Mouse (Mus musculus) CH12.LX (cell line): ENCODE measurements around the gene Zc3hav1. TPM values are rescaled to one million over a fixed set of nuclear protein-coding genes. Genes with fewer than 3 reads are reported as not detected.

Source experiments
- DNase-seq: peaks from one replicate; pipeline ENCODE4 v3.0.0-alpha.2; 2013; ENCODE audit errors: extremely low read depth
- H3K27ac ChIP-seq: 2 replicates; pipeline ENCODE4 v1.5.1; 2012; ENCODE audit warnings: low read depth, mild to moderate bottlenecking, control low read depth, moderate library complexity; ENCODE audit not compliant: insufficient read depth
- H3K27me3 ChIP-seq: replicated peaks from 2 replicates; pipeline ENCODE3; 2012; ENCODE audit warnings: inconsistent platforms
- H3K36me3 ChIP-seq, 2 experiments: replicated peaks in 1 of 2; 2 replicates each; pipeline versions ENCODE3 to v1.6.1; 2012; ENCODE audit warnings: inconsistent platforms in 1 of 2, low read length in 1 of 2, mild to moderate bottlenecking in 1 of 2, mixed read lengths in 1 of 2, moderate library complexity in 1 of 2; ENCODE audit not compliant: control insufficient read depth in 1 of 2, insufficient read depth in 1 of 2
- H3K4me1 ChIP-seq, 2 experiments: 2 replicates each; pipeline ENCODE4 v1.6.1; 2012; ENCODE audit warnings: inconsistent platforms in 1 of 2, moderate library complexity in 1 of 2; ENCODE audit not compliant: insufficient read depth in 2 of 2, control insufficient read depth in 1 of 2
- H3K4me2 ChIP-seq: 2 replicates; pipeline ENCODE4 v1.6.1; 2012; ENCODE audit warnings: low read depth, mild to moderate bottlenecking, control low read depth; ENCODE audit not compliant: poor library complexity, insufficient read depth, severe bottlenecking
- H3K4me3 ChIP-seq, 3 experiments: fragments of 150-350 bp in 1 of 3; sonication (generic) in 1 of 3; replicated peaks in 1 of 3; 2 replicates each; pipeline versions ENCODE3 to v1.5.1; 2011 to 2012; ENCODE audit warnings: low read depth in 2 of 3, low read length in 2 of 3, mild to moderate bottlenecking in 2 of 3, moderate library complexity in 2 of 3, control low read depth in 1 of 3, improper control_type of control experiment in 1 of 3, inconsistent platforms in 1 of 3, mixed read lengths in 1 of 3; ENCODE audit not compliant: poor library complexity in 1 of 3
- H3K79me2 ChIP-seq: replicated peaks from 2 replicates; pipeline ENCODE4 v1.6.1; 2012; ENCODE audit warnings: mild to moderate bottlenecking, moderate library complexity; ENCODE audit not compliant: control insufficient read depth, poor library complexity, insufficient read depth, severe bottlenecking; ENCODE audit errors: extremely low read depth
- H3K9ac ChIP-seq: 2 replicates; pipeline ENCODE4 v1.6.1; 2012; ENCODE audit warnings: low read depth, mild to moderate bottlenecking, control low read depth, moderate library complexity; ENCODE audit not compliant: insufficient read depth
- H3K9me3 ChIP-seq: replicated peaks from 2 replicates; pipeline ENCODE3; 2012; ENCODE audit warnings: low read length, inconsistent platforms, mixed read lengths
- CTCF ChIP-seq, 2 experiments: IDR thresholded peaks in 1 of 2; conservative IDR thresholded peaks in 1 of 2; 2 replicates each; pipeline ENCODE4 v1.5.1; 2011 to 2012; ENCODE audit warnings: low read depth in 2 of 2, low read length in 2 of 2, improper control_type of control experiment in 1 of 2, inconsistent platforms in 1 of 2, mild to moderate bottlenecking in 1 of 2, moderate library complexity in 1 of 2
- dilution Hi-C: fragments of 300-500 bp; cut with MboI; formaldehyde crosslinking; loops from 2 replicates; pipeline ENCODE4 v1.14.3; 2020; ENCODE audit warnings: low sequenced_read_pairs; ENCODE audit not compliant: extremely low pct_unique_long_range_greater_than_20kb, extremely low pct_ligation_motif_present
- in situ Hi-C: fragments of 300-500 bp; cut with MboI; formaldehyde crosslinking; loops from 3 replicates; pipeline ENCODE4 v1.14.3; 2019; ENCODE audit warnings: low sequenced_read_pairs, low pct_ligation_motif_present, low pct_unique_long_range_greater_than_20kb, mixed read lengths
- polyA plus RNA-seq: library from polyadenylated mRNA; unstranded; fragments of >175 nt; gene quantifications from 2 replicates; pipeline ENCODE4 v1.2.1, GENCODE M21; 2012; ENCODE audit warnings: low read depth; ENCODE audit not compliant: insufficient read length
- total RNA-seq, 2 experiments: library from RNA; depleted of rRNA; stranded (reverse); fragments of 300-350 nt in 1 of 2; fragments of >200 nt in 1 of 2; gene quantifications; 2 replicates each; pipeline ENCODE4 v1.2.3; 2012 to 2014

The Zc3hav1 gene
- total and polyA plus RNA-seq, 3 experiments = 49.8 to 68.7 (median 58.1) TPM

DNA sequence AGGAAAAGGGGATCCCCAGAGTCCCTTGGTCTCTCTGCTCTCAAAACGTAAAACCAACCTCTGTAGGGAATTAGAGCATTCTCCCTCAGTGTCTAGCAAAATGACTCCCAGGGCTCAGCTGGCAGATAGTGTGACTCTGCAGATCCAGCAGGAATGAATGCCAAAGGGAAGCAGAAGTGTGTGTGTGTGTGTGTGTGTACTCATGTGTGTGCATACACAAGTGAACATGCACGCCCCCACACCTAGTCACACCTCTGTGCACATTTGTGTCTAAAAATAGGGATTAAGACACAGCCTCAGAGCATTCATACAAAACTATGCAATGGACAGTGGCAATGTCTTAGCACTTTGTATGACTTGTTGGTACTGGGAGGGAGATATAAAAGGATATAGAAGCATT, 98.6 kb downstream of the Zc3hav1 start:
- H3K27me3 ChIP-seq = no peaks in the 10 kb centered on the region
- TF ChIP-seq CTCF (conservative IDR thresholded peaks at IDR 0.05 in 1 of 2, IDR thresholded peaks at IDR 0.05 in 1 of 2; ENCODE audit: low read depth in 2 of 2, low read length in 2 of 2) = no peak
- TF ChIP-seq, all 38 proteins: peak for 0

More for the DNA sequence above, 98.6 kb downstream of the Zc3hav1 start:
- no peaks in the 10 kb centered on the region for H3K36me3 ChIP-seq
- H3K4me1 ChIP-seq = peaks cover 10 to 56% of the 10 kb centered on the region in 2 experiments
- H3K9ac ChIP-seq = no peak overlapping the region
- H3K9me3 ChIP-seq = no peaks in the 10 kb centered on the region
- H3K4me3 ChIP-seq = no peak overlapping the region
- H3K79me2 ChIP-seq = no peaks in the 10 kb centered on the region
- no peak overlapping the region for H3K27ac ChIP-seq
- no peak for DNase-seq
- dilution Hi-C loops = no loop called here
- no peak overlapping the region for H3K4me2 ChIP-seq
- in situ Hi-C loops = loop anchor here (10.0 kb wide), 1 partner anchor 51 kb away; no protein-coding TSS in a partner anchor

Other genes starting within 250 kb of the Zc3hav1 start
- gene Tmem213, start 245.3 kb downstream of the Zc3hav1 start, total RNA-seq (2012; rRNA removed) = not detected in 2 replicates
- gene Tmem213, start 245.3 kb downstream of the Zc3hav1 start, total RNA-seq (2014; rRNA removed) = not detected in 2 replicates
- gene Tmem213, start 245.3 kb downstream of the Zc3hav1 start, polyA plus RNA-seq = not detected in 2 replicates
- not detected in 2 replicates for gene Atp6v0a4, start 230.0 kb downstream of the Zc3hav1 start, total RNA-seq (2012; rRNA removed)
- gene Atp6v0a4, start 230.0 kb downstream of the Zc3hav1 start, total RNA-seq (2014; rRNA removed) = not detected in 2 replicates
- not detected in 2 replicates for gene Atp6v0a4, start 230.0 kb downstream of the Zc3hav1 start, polyA plus RNA-seq
- gene D630045J12Rik, start 100.6 kb downstream of the Zc3hav1 start, total RNA-seq (2012; rRNA removed) = 1.3 and 1.7 TPM in 2 replicates
- 0.43 and 0.48 TPM in 2 replicates for gene D630045J12Rik, start 100.6 kb downstream of the Zc3hav1 start, total RNA-seq (2014; rRNA removed)
- gene D630045J12Rik, start 100.6 kb downstream of the Zc3hav1 start, polyA plus RNA-seq = 3.4 and 4.9 TPM in 2 replicates
- 2.3 and 3.1 TPM in 2 replicates for gene Zc3hav1l, start 55.3 kb downstream of the Zc3hav1 start, total RNA-seq (2012; rRNA removed)
- gene Zc3hav1l, start 55.3 kb downstream of the Zc3hav1 start, total RNA-seq (2014; rRNA removed) = 2.8 and 2.9 TPM in 2 replicates
- gene Zc3hav1l, start 55.3 kb downstream of the Zc3hav1 start, polyA plus RNA-seq = 5.1 and 6.3 TPM in 2 replicates
- gene Ttc26, start 26.9 kb upstream of the Zc3hav1 start, total RNA-seq (2012; rRNA removed) = 1.4 and 1.7 TPM in 2 replicates
- gene Ttc26, start 26.9 kb upstream of the Zc3hav1 start, total RNA-seq (2014; rRNA removed) = 1.8 TPM in 2 replicates
- gene Ttc26, start 26.9 kb upstream of the Zc3hav1 start, polyA plus RNA-seq = 2.3 TPM in 2 replicates
- 4.3 and 4.7 TPM in 2 replicates for gene Ubn2, start 79.3 kb upstream of the Zc3hav1 start, total RNA-seq (2012; rRNA removed)
- 4.9 and 5.2 TPM in 2 replicates for gene Ubn2, start 79.3 kb upstream of the Zc3hav1 start, total RNA-seq (2014; rRNA removed)
- gene Ubn2, start 79.3 kb upstream of the Zc3hav1 start, polyA plus RNA-seq = 6.1 and 7.2 TPM in 2 replicates
- gene Fmc1, start 178.9 kb upstream of the Zc3hav1 start, total RNA-seq (2012; rRNA removed) = 65.3 and 78.2 TPM in 2 replicates
- 45.2 and 47.3 TPM in 2 replicates for gene Fmc1, start 178.9 kb upstream of the Zc3hav1 start, total RNA-seq (2014; rRNA removed)
- gene Fmc1, start 178.9 kb upstream of the Zc3hav1 start, polyA plus RNA-seq = 23.1 and 30.4 TPM in 2 replicates
- gene Luc7l2, start 196.7 kb upstream of the Zc3hav1 start, total RNA-seq (2012; rRNA removed) = 62.0 and 62.5 TPM in 2 replicates
- gene Luc7l2, start 196.7 kb upstream of the Zc3hav1 start, total RNA-seq (2014; rRNA removed) = 92.5 and 99.9 TPM in 2 replicates
- gene Luc7l2, start 196.7 kb upstream of the Zc3hav1 start, polyA plus RNA-seq = 173 and 183 TPM in 2 replicates